Comparison of ENCODE assay signal across 8 mouse cellular contexts in genomic region chr6:86848580-86848914, GRCm38 (mm10). TPM values are rescaled to one million over a fixed set of nuclear protein-coding genes. Genes with fewer than 3 reads are reported as not detected.
DNase-seq lines count a peak whose midpoint lies in the region; ATAC-seq and TF ChIP-seq lines count a peak whose summit lies in the region.

No protein-coding gene starts in this region.

- peaks cover 20% of the 10 kb centered on the region for H3K4me1 ChIP-seq in lung, adult 2 months (ENCODE audit: control insufficient read depth, insufficient read depth, low read length)
- peaks cover 10% of the 10 kb centered on the region for H3K4me1 ChIP-seq in embryonic fibroblast, embryonic 13.5 days (ENCODE audit: control insufficient read depth, insufficient read depth, low read length)
- peaks cover 30% of the 10 kb centered on the region for H3K4me1 ChIP-seq in limb, embryonic 12.5 days (replicated peaks)
- H3K4me1 ChIP-seq in neural tube, embryonic 15.5 days = peaks cover 45% of the 10 kb centered on the region

- DNase-seq in lung, adult 2 months = no peak
- DNase-seq in lung, postnatal 10 days = no peak
- DNase-seq in layer of hippocampus, adult 8-10 months (ENCODE audit: low spot score in 2 of 2) = no peak
- DNase-seq in frontal cortex, postnatal 14 days (ENCODE audit: low spot score in 2 of 2) = no peak

- H3K27me3 ChIP-seq in limb, embryonic 12.5 days = no peaks in the 10 kb centered on the region
- H3K27me3 ChIP-seq in neural tube, embryonic 15.5 days (replicated peaks) = no peaks in the 10 kb centered on the region

- no peaks in the 10 kb centered on the region for H3K9me3 ChIP-seq in limb, embryonic 12.5 days
- H3K9me3 ChIP-seq in neural tube, embryonic 15.5 days (replicated peaks) = no peaks in the 10 kb centered on the region

- TF ChIP-seq POLR2A in lung, adult 2 months (IDR thresholded peaks at IDR 0.05; ENCODE audit: borderline replicate concordance, extremely low read depth, low read depth, low read length) = no peak; the same call in 1 of the 2 replicates
- no peak for TF ChIP-seq POLR2A in embryonic fibroblast, embryonic 13.5 days (IDR thresholded peaks at IDR 0.05; ENCODE audit: low read depth, low read length)

- H3K4me3 ChIP-seq in lung, adult 2 months (replicated peaks; ENCODE audit: extremely low read depth, low read depth, low read length) = peak overlapping the region; percentile 78
- peak overlapping the region; percentile 76 for H3K4me3 ChIP-seq in embryonic fibroblast, embryonic 13.5 days (ENCODE audit: insufficient read depth, low read length)
- peak overlapping the region; percentile 87 for H3K4me3 ChIP-seq in limb, embryonic 12.5 days (replicated peaks)
- H3K4me3 ChIP-seq in neural tube, embryonic 15.5 days (replicated peaks) = peak overlapping the region; percentile 89

- ATAC-seq in limb, embryonic 12.5 days (ENCODE audit: insufficient number of reproducible peaks, insufficient read depth, low FRiP score, low TSS enrichment, low read depth) = peak; percentile 66
- no peak; the same call in 1 of the 2 replicates for ATAC-seq in neural tube, embryonic 15.5 days (ENCODE audit: low FRiP score)
- ATAC-seq in activated CD4-positive, CD25-positive, alpha-beta regulatory T cell, adult 4 months = no peak

- H3K27ac ChIP-seq in embryonic fibroblast, embryonic 13.5 days (ENCODE audit: insufficient read depth, low read length) = no peak overlapping the region
- H3K27ac ChIP-seq in limb, embryonic 12.5 days = peak overlapping the region; percentile 96
- peak overlapping the region; percentile 98 for H3K27ac ChIP-seq in neural tube, embryonic 15.5 days (replicated peaks)

- peak overlapping the region; percentile 87 for H3K4me2 ChIP-seq in limb, embryonic 12.5 days
- peak overlapping the region; percentile 82 for H3K4me2 ChIP-seq in neural tube, embryonic 15.5 days

- WGBS in lung, adult 2 months = 0% methylated on average over 12 of the region's 12 CpGs
- 2% methylated on average over 12 of the region's 12 CpGs for WGBS in limb, embryonic 12.5 days
- under 1% methylated on average over 12 of the region's 12 CpGs for WGBS in neural tube, embryonic 15.5 days

- peak overlapping the region; percentile 87 for H3K9ac ChIP-seq in limb, embryonic 12.5 days (replicated peaks)
- peak overlapping the region; percentile 90 for H3K9ac ChIP-seq in neural tube, embryonic 15.5 days (replicated peaks)

- TF ChIP-seq CTCF in lung, adult 2 months (IDR thresholded peaks at IDR 0.05; ENCODE audit: insufficient read depth, low read length) = no peak
- no peak for TF ChIP-seq CTCF in embryonic fibroblast, embryonic 13.5 days (IDR thresholded peaks at IDR 0.05; ENCODE audit: borderline replicate concordance, insufficient read depth, low read length)

- peaks cover 8% of the 10 kb centered on the region; the same call in 1 of the 2 replicates for H3K36me3 ChIP-seq in limb, embryonic 12.5 days
- no peaks in the 10 kb centered on the region for H3K36me3 ChIP-seq in neural tube, embryonic 15.5 days

RNA-seq across cellular contexts. Expression of gene Aak1, which starts 0.8 kb away (rescaled TPM):
- 17.7 and 23.0 TPM in 2 replicates for polyA plus RNA-seq in lung, adult 2 months (2012; rRNA removed)
- 66.8 and 73.3 TPM in 2 replicates for polyA plus RNA-seq in embryonic fibroblast, embryonic 13.5 days (2011; ENCODE audit: insufficient read length, low read depth, missing spikeins)
- 15.6 and 18.8 TPM in 2 replicates for polyA plus RNA-seq in limb, embryonic 12.5 days (2016; fragmentation: Nextera tagmentation; extraction: Ambion mirVana)
- polyA plus RNA-seq in neural tube, embryonic 15.5 days (2015; fragmentation: Nextera tagmentation; extraction: Ambion mirVana) = 40.2 and 43.4 TPM in 2 replicates
- 100 to 1,000 TPM; 392 to 484 (median 448) TPM for total RNA-seq in layer of hippocampus, adult 8-10 months (2022)
- polyA plus RNA-seq in activated CD4-positive, CD25-positive, alpha-beta regulatory T cell, adult 4 months (2017; shearing (Covaris generic)) = 10 to 100 TPM; 20.8 to 23.4 TPM

RNA-seq across cellular contexts. Expression of gene Anxa4, which starts 55.2 kb away (rescaled TPM):
- 76.5 and 110 TPM in 2 replicates for polyA plus RNA-seq in lung, adult 2 months (2012; rRNA removed)
- 87.3 and 105 TPM in 2 replicates for polyA plus RNA-seq in embryonic fibroblast, embryonic 13.5 days (2011; ENCODE audit: insufficient read length, low read depth, missing spikeins)
- 17.9 and 18.6 TPM in 2 replicates for polyA plus RNA-seq in limb, embryonic 12.5 days (2016; fragmentation: Nextera tagmentation; extraction: Ambion mirVana)
- 4.2 and 21.7 TPM in 2 replicates for polyA plus RNA-seq in neural tube, embryonic 15.5 days (2015; fragmentation: Nextera tagmentation; extraction: Ambion mirVana)
- total RNA-seq in layer of hippocampus, adult 8-10 months (2022) = 10 to 100 TPM in 1 of 4 experiments, 1 to 10 TPM in 3; 6.2 to 19.2 (median 8.1) TPM
- 10 to 100 TPM; 25.2 to 29.7 TPM for polyA plus RNA-seq in activated CD4-positive, CD25-positive, alpha-beta regulatory T cell, adult 4 months (2017; shearing (Covaris generic))
